Mouse (Mus musculus): Measurements from ENCODE around the gene Depdc5.
"Not testable (repeated sequence)": the region's sequence is repeated elsewhere in the genome, so short reads cannot be mapped to it uniquely, and the experiment has no call there.

The Depdc5 gene

GRCm38 (mm10) chr5:32863253-32864228, at the start of gene Depdc5:
Gene Depdc5, plus strand, starts transcription at chr5:32863701.
- DNase-seq, result peak; percentile 97 to 98

- DNase-seq, result no peak
These were observed 48.1 kb upstream of the Depdc5 start for GRCm38 (mm10) chr5:32815396-32815795.

- DNase-seq, result no peak
These were observed 43.0 kb upstream of the Depdc5 start for GRCm38 (mm10) chr5:32820471-32820870.

GRCm38 (mm10) chr5:32827009-32827408, 36.5 kb upstream of the Depdc5 start, which contains the start of gene Gm20671:
Gene Gm20671, minus strand, starts transcription at chr5:32827109.
- DNase-seq, result no peak

- DNase-seq, result not testable (repeated sequence)
These were observed 34.7 kb upstream of the Depdc5 start for GRCm38 (mm10) chr5:32828766-32829165.

- no peak for DNase-seq
These were observed 33.4 kb upstream of the Depdc5 start for GRCm38 (mm10) chr5:32830054-32830453.

GRCm38 (mm10) chr5:32834497-32834896, 29.0 kb upstream of the Depdc5 start:
- no peak for DNase-seq

- DNase-seq, result no peak
These were observed 26.5 kb upstream of the Depdc5 start for GRCm38 (mm10) chr5:32836976-32837375.

GRCm38 (mm10) chr5:32840029-32840428, 23.5 kb upstream of the Depdc5 start:
- peak; percentile 22 to 42 for DNase-seq

- DNase-seq, result no peak
These were observed 14.3 kb upstream of the Depdc5 start for GRCm38 (mm10) chr5:32849178-32849577.

GRCm38 (mm10) chr5:32849580-32849979, 13.9 kb upstream of the Depdc5 start:
- DNase-seq, result not testable (repeated sequence)

- DNase-seq, result no peak
These were observed 11.5 kb upstream of the Depdc5 start for GRCm38 (mm10) chr5:32852026-32852425.

GRCm38 (mm10) chr5:32853731-32854507, 9.6 kb upstream of the Depdc5 start, which contains the start of gene Prr14l:
Gene Prr14l, minus strand, starts transcription at chr5:32854256.
- peak; percentile 100 for DNase-seq

GRCm38 (mm10) chr5:32854818-32855217, 8.7 kb upstream of the Depdc5 start:
- DNase-seq, result no peak

GRCm38 (mm10) chr5:32855274-32855673, 8.2 kb upstream of the Depdc5 start:
- not testable (repeated sequence) for DNase-seq

- DNase-seq, result peak; percentile 24 to 27
These were observed 5.7 kb upstream of the Depdc5 start for GRCm38 (mm10) chr5:32857781-32858220.

GRCm38 (mm10) chr5:32861082-32861481, 2.4 kb upstream of the Depdc5 start:
- DNase-seq, result no peak

GRCm38 (mm10) chr5:32862469-32863132, 900 bp upstream of the Depdc5 start:
- DNase-seq, result no peak

- peak; percentile 40 to 46 for DNase-seq
These were observed 6.0 kb downstream of the Depdc5 start for GRCm38 (mm10) chr5:32869389-32870024.

GRCm38 (mm10) chr5:32872346-32872745, 8.8 kb downstream of the Depdc5 start:
- DNase-seq, result no peak

GRCm38 (mm10) chr5:32886739-32887138, 23.2 kb downstream of the Depdc5 start:
- DNase-seq, result no peak

GRCm38 (mm10) chr5:32907496-32907895, 44.0 kb downstream of the Depdc5 start:
- DNase-seq, result no peak

Data from B cell, adult 2 months (primary cell).